In genomic region chr2:168433392-168433791, GRCm38 (mm10) we compare ENCODE assay signal across 26 mouse cellular contexts.
DNase-seq lines count a peak whose midpoint lies in the region; ATAC-seq and TF ChIP-seq lines count a peak whose summit lies in the region.
"Had no signal": no experiment of that assay in that cellular context is flagged by ENCODE, and none has a peak within 500 bp of the region (broad histone marks: within the 10 kb centered on the region; RNA-seq: fewer than 3 reads in every experiment).

No protein-coding gene starts in this region.

- H3K9me3 ChIP-seq in CH12.LX (replicated peaks; ENCODE audit: low read length) = peaks cover 24% of the 10 kb centered on the region
- H3K9me3 ChIP-seq: limb, embryonic 10.5 days; midbrain, embryonic 15.5 days; neural tube, embryonic 13.5 days had no signal

- ATAC-seq in frontal cortex, adult (ENCODE audit: low TSS enrichment) = no peak
- ATAC-seq: forebrain, embryonic 14.5 days; hindbrain, embryonic 16.5 days; liver, postnatal 0 days; midbrain, embryonic 15.5 days had no signal

- H3K9ac ChIP-seq in CH12.LX (ENCODE audit: insufficient read depth, low read depth) = no peak overlapping the region
- H3K9ac ChIP-seq: liver, postnatal 0 days; midbrain, embryonic 15.5 days; neural tube, embryonic 13.5 days had no signal

- no peak overlapping the region for H3ac ChIP-seq in C2C12 (ENCODE audit: control insufficient read depth, insufficient read length, low read depth)

- in situ Hi-C loops in CH12.LX (cut with MboI; ENCODE audit: low pct_ligation_motif_present, low pct_unique_long_range_greater_than_20kb, low sequenced_read_pairs) = no loop called here

- TF ChIP-seq EP300 in CH12.LX (IDR thresholded peaks at IDR 0.05; ENCODE audit: low read length) = no peak

- no peak overlapping the region for H3K4me3 ChIP-seq in layer of hippocampus, adult 2 months
- H3K4me3 ChIP-seq in C2C12 (ENCODE audit: insufficient read depth, poor library complexity, severe bottlenecking) = no peak overlapping the region
- H3K4me3 ChIP-seq in CH12.LX (replicated peaks in 1 of 3; ENCODE audit: low read depth in 2 of 3, low read length in 2 of 3, poor library complexity in 1 of 3) = no peak overlapping the region
- H3K4me3 ChIP-seq: limb, embryonic 10.5 days; megakaryocyte, embryonic 14.5 days; midbrain, embryonic 15.5 days; myocyte; neural tube, embryonic 13.5 days had no signal

- H3K4me1 ChIP-seq in CH12.LX (ENCODE audit: control insufficient read depth in 1 of 2, insufficient read depth in 2 of 2) = peaks cover 12 to 28% of the 10 kb centered on the region in 2 experiments; a peak in 3 of 4 replicates
- H3K4me1 ChIP-seq: megakaryocyte, embryonic 14.5 days; midbrain, embryonic 15.5 days; neural tube, embryonic 13.5 days had no signal

- H3K4me2 ChIP-seq in CH12.LX (ENCODE audit: insufficient read depth, low read depth, poor library complexity, severe bottlenecking) = no peak overlapping the region
- H3K4me2 ChIP-seq: heart, embryonic 11.5 days; midbrain, embryonic 15.5 days; neural tube, embryonic 13.5 days had no signal

- H3K27me3 ChIP-seq in C2C12 (ENCODE audit: control insufficient read depth, insufficient read depth, insufficient read length) (no peaks in the 10 kb centered on the region), CH12.LX (replicated peaks) (no peaks in the 10 kb centered on the region)
- H3K27me3 ChIP-seq: midbrain, embryonic 15.5 days; neural tube, embryonic 13.5 days had no signal

- H3K79me3 ChIP-seq in C2C12 (ENCODE audit: low read depth) = no peaks in the 10 kb centered on the region

- peak overlapping the region; percentile 55; the same call in 1 of the 2 replicates for H3K27ac ChIP-seq in layer of hippocampus, adult 2 months
- no peak overlapping the region for H3K27ac ChIP-seq in CH12.LX (ENCODE audit: insufficient read depth, low read depth)
- H3K27ac ChIP-seq: limb, embryonic 10.5 days; midbrain, embryonic 15.5 days; neural tube, embryonic 13.5 days had no signal

- no peak for DNase-seq in layer of hippocampus, adult 2 months (ENCODE audit: low spot score in 2 of 2)
- no peak for DNase-seq in layer of hippocampus, postnatal 14 days (ENCODE audit: low spot score in 2 of 2)
- DNase-seq in CH12.LX (ENCODE audit: extremely low read depth) = no peak
- DNase-seq in kidney, postnatal 10 days = peak; percentile 45
- DNase-seq in urinary bladder, postnatal 25 days (ENCODE audit: low spot score) = no peak
- DNase-seq: adrenal gland, postnatal 14 days; cerebellum, adult 8-10 months; gastrocnemius, postnatal 10 days; layer of hippocampus, adult 9-11 months; liver; liver, postnatal 0 days; lung, postnatal 14 days; retina, postnatal 1 day; right cerebral cortex, postnatal 25 days; spleen, adult 18-20 months; thymus, adult 18-20 months had no signal

- no peak for TF ChIP-seq POLR2A in CH12.LX (IDR thresholded peaks at IDR 0.05; ENCODE audit: low read depth, low read length)

- no peaks in the 10 kb centered on the region for H3K79me2 ChIP-seq in C2C12 (ENCODE audit: control insufficient read depth, insufficient read depth)
- H3K79me2 ChIP-seq in CH12.LX (replicated peaks; ENCODE audit: control insufficient read depth, extremely low read depth, insufficient read depth, poor library complexity, severe bottlenecking) = no peaks in the 10 kb centered on the region

- TF ChIP-seq CTCF in layer of hippocampus, adult 2 months (conservative IDR thresholded peaks at IDR 0.05) = peak; percentile 61
- TF ChIP-seq CTCF in C2C12 (IDR thresholded peaks at IDR 0.05; ENCODE audit: control insufficient read depth, insufficient read depth, insufficient read length) (no peak), CH12.LX (conservative IDR thresholded peaks at IDR 0.05 in 1 of 2, IDR thresholded peaks at IDR 0.05 in 1 of 2; ENCODE audit: low read depth in 2 of 2, low read length in 2 of 2) (peak in 1 of 2 experiments; percentile 27; a peak in 2 of 4 replicates)

- dilution Hi-C loops in CH12.LX (cut with MboI; ENCODE audit: extremely low pct_ligation_motif_present, extremely low pct_unique_long_range_greater_than_20kb, low sequenced_read_pairs) = no loop called here

- H3K36me3 ChIP-seq in C2C12 (ENCODE audit: control insufficient read depth, insufficient read depth) = no peaks in the 10 kb centered on the region
- no peaks in the 10 kb centered on the region for H3K36me3 ChIP-seq in CH12.LX (replicated peaks in 1 of 2; ENCODE audit: control insufficient read depth in 1 of 2, insufficient read depth in 1 of 2, low read length in 1 of 2)
- H3K36me3 ChIP-seq: limb, embryonic 10.5 days; midbrain, embryonic 15.5 days; neural tube, embryonic 13.5 days had no signal

- TF ChIP-seq RAD21 in CH12.LX (IDR thresholded peaks at IDR 0.05; ENCODE audit: low read depth, low read length) = peak; percentile 18

TF ChIP-seq in C2C12, 6 proteins besides CTCF, POLR2A, EP300 and RAD21:
- peak; percentile 19 for TF ChIP-seq MAX (IDR thresholded peaks at IDR 0.05)
- no peak for TF ChIP-seq USF1 (IDR thresholded peaks at IDR 0.05; ENCODE audit: low read depth)

TF ChIP-seq in CH12.LX, 34 proteins besides CTCF, POLR2A, EP300 and RAD21:
- TF ChIP-seq SMC3 (IDR thresholded peaks at IDR 0.05; ENCODE audit: low read depth, low read length) (peak; percentile 26; the same call in 1 of the 2 replicates), CHD2 (IDR thresholded peaks at IDR 0.05; ENCODE audit: low read length) (no peak)
